Mouse (Mus musculus): ENCODE data around the gene Stpg3. TPM values are rescaled to one million over a fixed set of nuclear protein-coding genes. Genes with fewer than 3 reads are reported as not detected.
"Not testable (repeated sequence)": the region's sequence is repeated elsewhere in the genome, so short reads cannot be mapped to it uniquely, and the experiment has no call there.

Stpg3 gene
- not detected for total RNA-seq (2021)

- DNase-seq, result no peak
- intact Hi-C loops (cut with DNase I), result no loop called here
These were observed at the start of gene Stpg3 for GRCm38 (mm10) chr2:25214444-25214843. TSS of gene Stpg3 (minus strand) at chr2:25214637.

- intact Hi-C loops (cut with DNase I), result no loop called here
- no peak for DNase-seq
These were observed 49.3 kb upstream of the Stpg3 start for GRCm38 (mm10) chr2:25263623-25264285.

DNA sequence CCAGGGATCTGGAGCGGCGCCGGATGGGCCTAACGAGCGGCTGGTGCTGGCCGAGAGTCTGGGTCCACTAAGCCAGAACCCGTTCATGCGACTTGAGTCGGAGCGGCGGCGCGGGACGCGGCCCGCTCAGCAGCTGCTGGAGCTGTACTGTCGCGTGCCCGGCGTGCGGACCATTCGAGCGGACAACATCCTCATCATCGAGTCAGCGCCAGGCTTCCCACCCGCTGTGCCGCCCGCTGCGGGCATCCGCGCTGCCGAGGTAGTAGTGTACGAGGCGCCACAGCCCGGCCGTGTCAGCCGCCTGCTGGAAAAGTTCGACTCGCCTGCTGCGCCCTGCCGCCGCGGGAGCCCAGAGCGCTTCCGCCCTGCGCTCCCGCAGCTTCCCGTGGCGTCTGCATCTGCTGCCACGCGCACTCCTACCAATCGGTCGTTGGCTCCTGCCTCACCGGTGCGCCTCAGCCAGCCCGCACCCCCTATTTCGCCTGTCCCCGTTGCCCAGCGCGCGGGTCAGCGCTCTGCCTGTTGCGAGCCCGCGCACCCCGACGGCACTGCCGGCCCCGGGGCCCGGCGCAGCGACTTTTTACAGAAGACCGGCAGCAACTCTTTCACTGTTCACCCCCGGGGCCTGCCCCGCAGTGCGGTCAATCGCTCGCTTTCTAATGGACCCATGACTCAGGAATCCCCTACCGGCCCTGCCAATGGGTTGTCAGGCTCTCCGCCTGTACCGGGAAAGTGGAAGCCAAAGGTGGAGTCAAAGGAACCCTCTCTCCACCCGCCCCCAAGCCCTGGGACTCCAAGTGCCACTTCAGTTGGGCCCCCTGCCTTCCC lies 48.6 kb upstream of the Stpg3 start:
- peak in 1 of 2 experiments; percentile 44 for DNase-seq
- intact Hi-C loops (cut with DNase I), result no loop called here

- intact Hi-C loops (cut with DNase I), result no loop called here
- DNase-seq, result peak; percentile 88 to 91
These were observed 47.9 kb upstream of the Stpg3 start, which contains the start of gene Tprn for GRCm38 (mm10) chr2:25262291-25262767. TSS of gene Tprn (plus strand) at chr2:25262618.

DNA sequence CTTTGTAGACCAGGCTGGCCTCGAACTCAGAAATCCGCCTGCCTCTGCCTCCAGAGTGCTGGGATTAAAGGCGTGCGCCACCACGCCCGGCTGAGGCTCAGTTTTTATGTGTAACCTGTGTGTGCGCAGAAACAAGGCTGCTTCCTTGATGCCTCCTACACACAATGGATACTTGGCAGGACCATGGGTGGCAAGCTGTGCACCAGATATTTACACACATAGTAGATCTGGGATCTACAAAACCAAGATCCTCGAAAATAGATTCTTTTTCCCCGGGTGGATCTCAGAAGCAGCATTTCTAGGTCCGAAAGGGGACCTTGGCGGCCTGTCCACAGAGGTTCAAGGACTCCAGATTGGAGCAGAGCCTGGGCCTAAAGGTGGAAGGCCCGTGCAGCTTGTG lies 47.4 kb upstream of the Stpg3 start:
- intact Hi-C loops (cut with DNase I), result no loop called here

DNA sequence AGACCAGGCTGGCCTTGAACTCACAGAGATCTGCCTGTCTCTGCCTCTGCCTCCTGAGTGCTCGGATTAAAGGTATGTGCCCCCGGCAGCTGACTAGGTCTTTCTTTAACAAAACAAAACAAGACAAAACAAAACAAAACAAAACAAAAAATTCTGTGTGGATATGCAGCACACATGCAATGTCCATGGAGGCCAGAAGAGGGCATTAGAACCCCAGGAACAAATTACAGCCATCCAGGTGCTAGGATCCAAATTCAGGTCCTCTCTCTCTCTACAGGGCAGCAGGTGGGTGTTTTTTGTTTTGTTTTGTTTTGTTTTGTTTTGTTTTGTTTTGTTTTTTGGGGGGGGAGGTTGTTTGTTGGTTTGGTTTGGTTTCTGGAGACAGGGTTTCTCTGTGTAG lies 44.5 kb upstream of the Stpg3 start:
- no peak for DNase-seq
- intact Hi-C loops (cut with DNase I), result loop anchor here (2.0 kb wide), 1 partner anchor 34 kb away; no protein-coding TSS in a partner anchor

More for the DNA sequence above, 47.4 kb upstream of the Stpg3 start:
- DNase-seq, result no peak

- intact Hi-C loops (cut with DNase I), result not testable (repeated sequence)
These were observed 42.8 kb upstream of the Stpg3 start for GRCm38 (mm10) chr2:25257250-25257649.

DNA sequence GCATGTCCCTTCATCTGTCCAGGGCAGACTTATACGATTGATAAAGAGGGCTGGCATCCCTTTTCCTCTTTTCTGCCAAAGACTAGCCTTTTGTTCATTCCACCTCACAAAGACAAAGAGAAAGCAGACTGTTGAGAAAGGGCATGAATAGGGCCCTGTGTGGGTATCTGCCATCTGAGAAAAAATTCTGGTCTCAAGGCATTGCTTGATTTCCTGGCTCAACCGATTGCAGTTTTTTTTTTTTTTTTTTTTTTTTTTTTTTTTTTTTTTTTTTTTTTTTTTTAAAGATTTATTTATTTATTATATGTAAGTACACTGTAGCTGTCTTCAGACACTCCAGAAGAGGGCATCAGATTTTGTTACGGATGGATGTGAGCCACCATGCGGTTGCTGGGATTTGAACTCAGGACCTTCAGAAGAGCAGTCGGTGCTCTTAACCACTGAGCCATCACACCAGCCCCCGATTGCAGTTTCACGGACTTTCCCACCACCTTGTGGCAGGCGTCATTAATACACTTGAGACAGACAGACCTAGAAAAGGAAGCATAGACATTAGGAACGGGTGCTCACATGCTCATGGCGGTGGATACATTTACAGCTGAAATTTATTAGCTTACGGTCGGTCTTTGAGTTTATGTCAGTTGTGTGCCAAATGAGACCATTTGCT lies 42.1 kb upstream of the Stpg3 start:
- DNase-seq, result peak in 1 of 2 experiments; percentile 39
- intact Hi-C loops (cut with DNase I), result not testable (repeated sequence)

More at GRCm38 (mm10) chr2:25257250-25257649, 42.8 kb upstream of the Stpg3 start:
- DNase-seq, result not testable (repeated sequence)

DNA sequence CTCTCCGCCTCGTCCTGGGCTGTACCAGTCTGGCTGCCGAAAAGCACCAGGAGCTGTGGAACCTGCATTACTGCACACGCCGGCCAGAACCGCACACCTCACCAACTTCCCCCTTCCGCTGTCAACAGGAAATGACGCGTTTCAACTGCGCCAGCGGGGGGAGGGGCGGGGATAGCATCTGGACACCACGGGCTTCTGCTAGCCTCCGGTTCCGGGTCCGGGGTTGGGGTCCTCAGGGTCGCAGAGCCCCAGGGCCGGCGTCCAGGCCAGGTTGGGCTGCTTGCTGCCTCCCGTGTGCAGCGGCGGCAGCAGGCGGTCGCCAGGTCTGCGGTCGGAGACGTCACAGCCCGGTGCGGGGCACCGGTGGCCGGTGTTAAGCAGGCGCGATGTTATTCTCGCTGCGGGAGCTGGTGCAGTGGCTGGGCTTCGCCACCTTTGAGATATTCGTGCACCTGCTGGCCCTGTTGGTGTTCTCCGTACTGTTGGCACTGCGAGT lies 40.9 kb upstream of the Stpg3 start, which contains the start of gene Tmem203:
TSS of gene Tmem203 (plus strand) at position 156 of the 496 bp plus-strand sequence.
- intact Hi-C loops (cut with DNase I), result loop anchor here (1.0 to 2.0 kb wide), 4 partner anchors 17 to 77 kb away; partner anchors contain the start of genes Anapc2, Man1b1 and Ssna1
- DNase-seq, result peak; percentile 90

GRCm38 (mm10) chr2:25252331-25252730 lies 37.9 kb upstream of the Stpg3 start:
- intact Hi-C loops (cut with DNase I), result no loop called here
- DNase-seq, result no peak

DNA sequence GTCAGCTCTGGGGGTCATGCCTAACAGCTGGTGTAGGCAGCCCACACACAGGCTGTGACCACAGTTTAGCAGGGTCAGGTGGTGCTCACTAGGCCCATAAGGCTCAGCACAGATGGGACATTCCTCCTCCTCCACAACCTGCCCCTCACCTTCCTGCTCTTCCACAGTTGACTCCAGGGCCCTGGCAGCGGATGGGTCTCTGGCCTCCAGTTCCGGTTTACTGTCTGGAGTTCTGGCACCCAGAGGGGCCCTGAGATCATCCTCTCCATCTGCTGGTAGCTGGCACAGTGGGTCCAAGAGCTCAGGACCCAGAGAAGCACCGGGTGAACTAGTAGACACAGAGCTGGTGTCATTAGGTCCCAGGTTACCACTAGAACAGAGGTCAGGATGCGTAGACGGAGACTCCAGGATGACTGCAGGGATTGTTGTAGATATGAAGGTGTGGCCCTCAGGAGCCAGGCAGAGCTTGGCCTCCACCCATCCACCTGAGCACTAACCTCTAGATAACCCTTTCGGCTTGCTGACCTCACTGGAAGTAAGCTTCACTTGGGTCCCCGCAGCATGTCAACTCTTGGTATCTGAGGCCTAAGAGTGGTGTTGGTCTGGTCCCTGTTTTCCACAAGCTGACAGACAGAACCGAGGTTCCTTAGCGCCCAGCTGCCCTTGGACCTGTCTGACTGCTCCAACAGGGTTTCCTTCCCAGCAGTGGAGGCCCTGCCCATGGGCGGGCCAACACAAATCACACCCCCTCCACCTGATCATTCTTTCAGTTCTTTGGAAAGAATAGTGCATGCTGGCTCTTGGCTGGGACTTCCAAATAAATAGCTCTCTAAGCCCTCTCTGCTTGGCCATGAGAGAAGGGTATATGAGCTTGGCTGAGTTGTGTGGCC lies 32.0 kb upstream of the Stpg3 start, which contains the start of gene AL732309.1:
TSS of gene AL732309.1 (minus strand) at position 681 of the 890 bp plus-strand sequence.
- no peak for DNase-seq
- intact Hi-C loops (cut with DNase I), result no loop called here

GRCm38 (mm10) chr2:25244144-25244543 lies 29.7 kb upstream of the Stpg3 start:
- no peak for DNase-seq
- intact Hi-C loops (cut with DNase I), result no loop called here

- intact Hi-C loops (cut with DNase I), result no loop called here
- DNase-seq, result no peak
These were observed 28.9 kb upstream of the Stpg3 start for GRCm38 (mm10) chr2:25243342-25243741.

DNA sequence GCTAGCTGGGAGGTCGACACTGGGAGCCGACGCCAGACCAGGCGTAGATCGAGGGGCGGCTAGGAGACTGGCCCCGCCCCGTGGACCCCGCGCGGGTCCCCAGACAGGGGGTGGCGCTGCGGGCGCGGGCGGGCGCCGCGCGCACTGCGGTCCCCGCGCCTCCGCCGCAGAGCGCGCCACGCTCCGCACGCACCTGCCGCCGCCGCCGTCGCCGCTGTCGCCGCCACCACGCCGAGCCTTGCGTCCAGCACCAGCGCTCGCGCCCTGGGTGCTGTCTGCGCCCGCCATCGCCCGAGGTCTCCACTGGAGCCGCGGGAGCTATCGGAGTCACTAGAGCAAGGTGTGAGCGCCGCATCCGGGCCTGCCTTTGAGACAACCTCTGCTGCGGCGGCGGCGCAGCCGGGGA lies 27.7 kb upstream of the Stpg3 start, which contains the start of the genes Rnf208 and Cysrt1:
TSS of gene Rnf208 (plus strand) at position 155 of the 406 bp plus-strand sequence.
TSS of gene Cysrt1 (minus strand) at position 352 of the 406 bp plus-strand sequence.
- intact Hi-C loops (cut with DNase I), result no loop called here
- DNase-seq, result no peak

DNA sequence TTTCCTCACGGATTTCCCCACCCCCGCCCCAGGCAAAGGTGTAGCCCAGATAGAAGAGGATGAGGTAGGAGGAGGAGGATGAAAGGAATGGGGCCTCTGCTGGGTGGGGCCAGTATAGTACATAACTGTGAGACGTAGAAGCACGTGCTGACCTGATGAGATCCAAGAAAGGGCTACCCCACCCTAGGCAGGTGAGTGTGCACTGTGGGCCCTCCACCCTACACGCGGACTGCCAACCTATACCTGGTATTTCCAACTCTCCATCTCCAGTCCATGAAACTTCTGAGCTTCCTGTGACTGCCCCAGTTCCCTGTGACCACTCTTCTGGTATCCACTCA lies 27.0 kb upstream of the Stpg3 start:
- intact Hi-C loops (cut with DNase I), result no loop called here
- no peak for DNase-seq

- intact Hi-C loops (cut with DNase I), result no loop called here
- DNase-seq, result peak in 1 of 2 experiments; percentile 56
These were observed 26.4 kb upstream of the Stpg3 start for GRCm38 (mm10) chr2:25240723-25241437.

- intact Hi-C loops (cut with DNase I), result no loop called here
- no peak for DNase-seq
These were observed 25.9 kb upstream of the Stpg3 start for GRCm38 (mm10) chr2:25240310-25240709.

GRCm38 (mm10) chr2:25239766-25240165 lies 25.3 kb upstream of the Stpg3 start:
- no peak for DNase-seq
- intact Hi-C loops (cut with DNase I), result no loop called here

DNA sequence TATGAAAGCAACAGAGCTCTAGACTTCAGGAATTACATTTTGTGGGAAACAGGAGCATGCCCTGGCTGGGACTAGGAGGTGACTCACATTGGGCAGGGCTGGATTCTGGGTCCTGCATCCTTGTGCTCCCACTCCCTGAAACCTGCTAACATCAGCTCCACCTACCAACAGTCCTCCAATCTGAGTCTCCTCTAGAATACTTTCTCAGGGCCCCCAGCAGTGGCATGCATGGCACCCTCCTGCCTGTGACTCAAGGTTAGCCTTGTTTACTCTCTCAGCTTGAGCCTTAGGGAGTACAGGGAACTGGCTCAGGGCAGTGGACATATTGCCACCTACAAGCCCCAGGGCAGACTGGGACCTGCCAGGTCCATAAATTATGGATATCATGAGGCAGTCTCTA lies 23.7 kb upstream of the Stpg3 start:
- intact Hi-C loops (cut with DNase I), result no loop called here
- no peak for DNase-seq

Measured in heart, postnatal 36 days (tissue).